25 mouse cellular contexts compared by ENCODE assay signal in genomic region chr2:57982248-57982647, GRCm38 (mm10). TPM values are rescaled to one million over a fixed set of nuclear protein-coding genes. Genes with fewer than 3 reads are reported as not detected.
"Had no signal": no experiment of that assay in that cellular context is flagged by ENCODE, and none has a peak within 500 bp of the region (broad histone marks: within the 10 kb centered on the region; RNA-seq: fewer than 3 reads in every experiment).

No protein-coding gene starts in this region.

- DNase-seq: gastrocnemius, postnatal 10 days; gastrocnemius, postnatal 25 days; heart, adult 18-20 months; heart, postnatal 10 days; heart, postnatal 4 days; kidney, adult 18-20 months; kidney, adult 8-10 months; kidney, postnatal 10 days; kidney, postnatal 25 days; kidney, postnatal 4 days; liver; liver, embryonic 13.5 days had no signal

- H3K27ac ChIP-seq: heart, embryonic 10.5 days; hindbrain, embryonic 10.5 days; hindbrain, embryonic 12.5 days; hindbrain, embryonic 14.5 days; intestine, embryonic 15.5 days; limb, embryonic 10.5 days; limb, embryonic 12.5 days; liver, embryonic 13.5 days; liver, embryonic 15.5 days had no signal

- H3K4me3 ChIP-seq: heart, embryonic 10.5 days; heart, embryonic 12.5 days; hindbrain, embryonic 10.5 days; hindbrain, embryonic 12.5 days; intestine, embryonic 15.5 days; limb, embryonic 10.5 days; limb, embryonic 12.5 days; liver, embryonic 13.5 days; liver, embryonic 15.5 days had no signal

- ATAC-seq: hindbrain, embryonic 16.5 days; inflammation-experienced regulatory T-cells, adult 6 months; intestine, embryonic 15.5 days; intestine, postnatal 0 days had no signal

RNA-seq across cellular contexts. Expression of gene Galnt5, which starts 15.4 kb away (rescaled TPM):
- total RNA-seq: left cerebral cortex, postnatal 36 days had no signal
- polyA plus RNA-seq: inflammation-experienced regulatory T-cells, adult 6 months; liver, embryonic 15.5 days had no signal
